Mouse (Mus musculus): ENCODE data around the gene Gm5447.

Gm5447 gene

DNA sequence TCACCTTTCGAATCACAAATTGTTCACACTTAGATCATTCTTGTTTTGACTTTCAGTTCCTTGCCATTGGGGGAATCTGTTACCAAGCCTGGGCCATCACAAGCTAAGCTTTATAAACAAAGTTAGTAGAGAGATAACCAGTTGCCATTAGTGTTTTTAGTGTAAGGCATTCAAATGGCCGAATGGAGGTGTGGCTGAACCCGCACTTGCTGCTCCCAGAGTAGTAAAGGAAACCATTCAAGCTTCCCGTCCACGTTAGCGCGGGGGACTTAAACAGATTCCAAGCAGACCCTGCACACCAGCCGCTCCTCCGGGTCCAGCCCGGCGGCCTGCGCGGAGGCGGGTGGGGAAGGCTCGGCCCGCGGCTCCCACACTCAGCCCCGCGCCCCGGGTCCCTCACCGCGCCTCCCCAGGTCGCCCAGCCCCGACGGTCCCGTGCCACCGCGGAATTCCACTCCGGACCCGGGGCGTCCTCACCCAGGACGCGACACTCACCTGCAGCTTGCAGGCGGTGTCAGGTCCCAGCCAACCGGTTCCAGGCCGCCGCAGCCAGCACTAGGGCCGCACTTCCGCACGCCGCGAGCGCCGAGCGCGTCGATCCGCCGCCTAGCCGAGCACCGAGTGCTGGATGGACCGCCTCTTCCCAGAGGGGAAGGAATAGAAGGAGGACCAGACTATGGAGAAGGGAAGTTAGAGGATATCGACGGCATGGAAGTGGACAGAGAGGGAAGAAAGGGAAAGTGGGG, at the start of gene Gm5447, which contains the start of gene Exoc2:
Gm5447 (plus strand) TSS at position 704 of the 746 bp plus-strand sequence.
Exoc2 (minus strand) TSS at position 593 of the 746 bp plus-strand sequence.
- peak; percentile 81 for DNase-seq (ENCODE audit: low spot score)

DNA sequence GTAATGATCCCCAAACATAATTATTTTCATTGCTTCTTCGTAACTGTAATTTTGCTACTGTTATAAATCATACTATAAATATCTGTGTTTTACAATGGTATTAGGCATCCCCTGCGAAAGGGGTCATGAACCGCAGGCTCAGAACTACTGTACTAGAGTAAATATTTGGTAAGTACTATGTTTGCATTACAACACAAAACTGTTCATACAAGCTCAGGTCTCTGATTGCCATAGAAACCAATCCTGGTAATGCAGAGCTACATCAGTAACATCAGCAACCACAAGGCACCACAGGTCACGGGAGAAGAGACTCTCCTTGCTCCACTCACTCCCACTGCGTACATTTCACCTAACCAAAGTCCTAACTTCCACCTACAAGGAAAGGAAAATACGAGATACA, 49.7 kb upstream of the Gm5447 start:
- no peak for DNase-seq (ENCODE audit: low spot score)

DNA sequence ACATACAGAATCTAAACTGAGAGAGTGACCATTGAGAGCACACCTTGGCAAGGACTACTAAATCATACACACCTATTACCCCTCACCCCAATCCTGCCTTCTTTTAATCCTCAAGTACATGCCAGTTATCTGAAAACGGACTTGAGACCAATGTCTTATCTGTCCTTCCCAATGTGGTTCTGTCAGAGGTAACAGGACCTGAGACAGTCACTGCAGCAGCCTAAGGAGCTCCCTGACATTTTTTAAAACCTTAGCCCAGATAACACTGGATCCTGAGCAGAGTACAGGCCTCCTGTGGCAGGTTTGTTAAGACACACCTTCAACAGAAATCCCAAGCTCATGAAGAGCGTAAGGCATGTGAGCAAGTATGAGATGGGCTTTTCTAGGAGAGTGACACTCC, 44.9 kb upstream of the Gm5447 start:
- DNase-seq (ENCODE audit: low spot score): no peak

DNA sequence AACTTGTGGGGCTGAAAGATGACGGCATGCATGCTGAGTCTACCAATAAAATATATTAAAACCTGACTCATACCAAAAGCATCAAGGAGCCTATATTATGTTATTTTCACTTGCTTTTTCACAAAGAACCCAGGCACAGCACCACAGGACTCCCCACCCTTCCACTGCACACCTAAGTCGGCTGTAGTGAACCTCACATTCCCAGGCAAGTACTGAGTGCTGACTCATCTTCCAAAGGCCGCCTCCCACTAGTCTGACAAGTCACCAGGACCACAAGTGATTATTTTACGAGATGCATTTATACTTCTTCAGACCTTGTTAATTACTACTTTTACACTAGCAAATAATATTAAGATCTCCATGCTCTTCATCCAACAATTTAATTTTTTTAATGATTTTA, 42.4 kb upstream of the Gm5447 start:
- no peak for DNase-seq (ENCODE audit: low spot score)

DNA sequence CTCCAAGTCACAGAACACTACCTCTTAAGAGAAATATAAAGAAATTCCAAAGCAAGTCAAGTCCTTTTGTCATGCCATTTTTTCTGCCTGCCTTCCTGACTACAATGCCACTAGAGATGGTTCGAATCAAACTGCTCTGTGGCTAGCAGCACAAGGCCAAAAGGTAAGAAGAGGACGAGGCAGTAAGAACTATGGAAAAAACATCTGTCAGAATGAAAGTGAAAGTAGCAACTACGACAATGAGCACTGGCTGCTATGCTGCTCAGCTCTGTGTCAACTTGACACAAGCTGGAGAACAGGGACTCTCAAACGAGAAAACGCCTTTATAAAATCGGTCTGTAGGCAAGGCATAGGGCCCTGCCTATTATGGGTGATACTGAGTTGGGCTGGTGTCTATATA, 41.0 kb upstream of the Gm5447 start:
- peak; percentile 30 for DNase-seq (ENCODE audit: low spot score)

DNA sequence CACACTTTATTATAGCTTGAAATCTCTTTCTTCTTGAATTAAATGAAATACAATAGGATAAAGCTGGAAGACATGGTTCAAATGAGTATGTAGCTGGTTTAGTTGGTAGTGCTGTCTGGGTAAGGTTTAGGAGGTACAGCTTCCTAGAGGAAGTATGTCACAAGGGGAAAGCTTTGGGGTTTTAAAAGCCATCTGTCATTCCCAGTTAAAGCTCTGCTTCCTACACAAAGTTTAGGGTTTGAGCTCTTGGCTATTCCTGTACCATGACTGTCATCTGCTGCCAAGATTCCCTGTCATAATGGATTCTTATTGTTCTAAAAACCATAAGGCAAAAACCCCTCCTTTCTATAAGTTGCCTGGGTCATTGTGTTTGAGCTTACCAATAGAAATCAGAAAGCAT, 28.2 kb upstream of the Gm5447 start:
- DNase-seq (ENCODE audit: low spot score): no peak

DNA sequence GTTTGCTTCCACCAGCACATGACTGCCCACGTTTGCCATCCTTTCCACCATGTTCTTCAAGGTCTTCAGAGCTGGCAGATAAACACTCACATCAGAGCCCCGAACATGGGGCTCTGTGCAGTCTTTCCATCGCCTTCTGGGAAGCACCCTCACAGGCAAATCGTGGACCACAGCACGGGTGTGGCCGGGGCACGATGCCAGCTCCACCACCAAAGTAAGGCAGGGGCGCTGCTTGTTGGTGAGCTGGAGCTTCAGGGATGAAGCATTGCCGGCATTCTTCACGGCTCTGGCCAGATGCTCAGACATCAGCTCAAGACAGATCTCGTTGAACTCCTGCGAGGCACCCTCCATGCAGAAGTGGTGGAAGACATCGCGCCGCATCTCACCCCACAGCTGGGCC, 26.9 kb upstream of the Gm5447 start:
- DNase-seq (ENCODE audit: low spot score): no peak

DNA sequence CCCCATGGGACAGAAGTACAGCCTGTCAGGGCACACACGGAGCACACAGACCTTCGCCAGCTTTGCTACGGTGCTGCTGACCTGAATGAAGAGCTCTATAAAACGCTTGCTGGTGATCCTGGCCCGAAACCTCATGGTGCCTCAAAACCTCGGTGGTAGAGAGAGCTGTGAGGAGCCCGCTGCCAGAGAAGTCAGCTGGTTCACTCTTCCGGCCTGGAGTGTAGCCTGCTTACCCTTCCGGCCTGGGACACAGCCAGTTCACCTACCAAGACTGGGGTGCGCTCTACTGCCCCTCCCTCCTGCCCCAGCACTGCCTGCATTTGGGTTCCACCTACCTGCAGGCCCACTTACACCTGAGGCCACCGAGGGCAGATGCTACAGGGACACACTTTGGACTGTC, 26.5 kb upstream of the Gm5447 start, which contains the start of gene Hus1b:
Hus1b (minus strand) TSS at position 220 of the 400 bp plus-strand sequence.
- DNase-seq (ENCODE audit: low spot score): no peak

DNA sequence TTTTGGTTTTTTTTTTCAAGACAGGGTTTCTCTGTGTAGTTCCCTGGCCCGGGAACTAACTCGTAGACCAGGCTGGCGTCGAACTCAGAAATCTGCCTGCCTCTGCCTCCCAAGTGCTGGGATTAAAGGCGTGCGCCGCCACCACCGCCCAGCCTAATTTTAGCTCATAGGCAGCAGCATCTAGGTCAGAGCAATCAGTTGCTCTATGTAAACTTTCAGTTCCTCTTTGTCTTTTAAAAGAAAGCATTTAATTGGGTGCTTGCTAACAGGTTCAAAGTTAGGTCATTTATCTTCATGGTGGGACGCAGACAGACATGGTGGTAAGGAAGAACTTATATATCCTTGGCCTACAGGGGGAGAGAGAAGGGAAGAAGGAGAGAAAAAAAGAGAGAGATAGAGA, 24.8 kb upstream of the Gm5447 start:
- DNase-seq (ENCODE audit: low spot score): no peak

DNA sequence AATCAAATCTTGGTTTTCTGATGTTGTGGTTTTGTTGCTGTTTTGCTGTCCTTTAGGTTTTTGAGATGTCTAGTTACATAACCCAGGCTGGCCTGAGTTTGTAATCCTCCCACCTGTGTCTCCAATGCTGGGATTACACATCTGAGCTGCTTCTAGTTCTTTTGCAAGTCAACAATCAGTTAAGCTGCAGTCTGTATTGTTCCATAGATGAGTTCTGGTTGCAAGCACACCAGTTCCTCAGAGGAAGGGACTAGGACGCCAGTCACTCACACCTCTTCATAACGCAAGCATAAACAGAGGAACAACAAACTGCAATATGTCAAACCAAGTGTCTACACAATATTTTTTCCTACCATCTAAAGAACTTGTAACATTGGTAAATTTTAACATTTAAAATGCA, 22.0 kb upstream of the Gm5447 start:
- DNase-seq (ENCODE audit: low spot score): no peak

DNA sequence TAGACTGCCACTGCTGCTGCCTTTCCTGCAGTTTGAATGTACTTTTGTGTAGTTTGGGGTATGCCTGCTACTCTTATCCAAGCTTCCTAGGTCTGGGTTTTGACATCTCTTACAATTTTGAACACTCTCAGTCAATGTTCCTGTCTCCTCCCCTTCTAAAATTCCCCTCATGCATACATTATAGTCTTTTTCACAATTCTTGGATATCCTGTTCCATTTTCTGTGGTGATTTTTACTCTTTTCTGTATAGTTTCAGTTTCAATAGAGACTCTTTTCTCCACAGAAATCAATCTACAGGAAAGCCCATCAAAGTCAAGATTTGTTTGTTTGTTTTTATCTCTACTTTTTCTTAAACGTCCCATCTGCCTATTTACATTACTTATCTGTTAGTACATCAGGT, 20.4 kb upstream of the Gm5447 start:
- DNase-seq (ENCODE audit: low spot score): no peak

DNA sequence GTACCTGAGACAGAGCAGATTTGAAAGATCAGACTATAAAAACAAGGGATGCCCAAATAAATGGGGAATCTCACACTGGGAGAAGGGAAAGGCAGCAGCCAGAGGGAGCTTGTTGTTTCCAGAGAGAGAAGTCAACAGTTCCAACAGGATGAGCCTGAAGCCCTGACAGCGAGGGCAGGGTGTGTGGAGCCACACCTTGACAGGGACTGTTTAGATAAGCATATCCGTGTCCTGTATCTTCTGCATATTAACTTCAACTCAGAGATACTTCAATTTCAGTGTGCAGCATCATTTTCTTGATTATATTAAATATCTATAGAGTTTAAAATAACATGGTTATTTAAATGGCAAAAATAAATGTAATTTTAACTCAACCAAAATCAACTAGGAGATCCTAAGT, 13.3 kb upstream of the Gm5447 start:
- DNase-seq (ENCODE audit: low spot score): no peak

DNA sequence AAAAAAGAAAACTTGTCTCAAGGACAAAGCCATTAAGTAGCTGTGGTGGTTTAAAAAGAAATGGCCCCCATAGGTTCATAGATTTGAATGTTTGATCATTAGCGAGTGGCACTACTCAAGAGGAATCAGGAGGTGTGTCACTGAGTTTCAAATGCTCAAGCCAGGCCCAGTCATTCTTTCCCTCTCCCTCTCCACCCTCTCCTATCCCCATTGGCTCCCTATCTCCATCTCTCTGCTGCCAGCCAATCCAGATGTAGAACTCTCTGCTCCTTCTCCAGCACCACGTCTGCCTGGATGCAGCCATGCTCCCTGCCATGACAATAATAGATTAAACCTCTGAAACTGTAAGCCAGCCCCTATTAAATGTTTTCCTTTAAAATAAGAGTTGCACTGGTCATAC, 12.1 kb upstream of the Gm5447 start:
- no peak for DNase-seq (ENCODE audit: low spot score)

DNA sequence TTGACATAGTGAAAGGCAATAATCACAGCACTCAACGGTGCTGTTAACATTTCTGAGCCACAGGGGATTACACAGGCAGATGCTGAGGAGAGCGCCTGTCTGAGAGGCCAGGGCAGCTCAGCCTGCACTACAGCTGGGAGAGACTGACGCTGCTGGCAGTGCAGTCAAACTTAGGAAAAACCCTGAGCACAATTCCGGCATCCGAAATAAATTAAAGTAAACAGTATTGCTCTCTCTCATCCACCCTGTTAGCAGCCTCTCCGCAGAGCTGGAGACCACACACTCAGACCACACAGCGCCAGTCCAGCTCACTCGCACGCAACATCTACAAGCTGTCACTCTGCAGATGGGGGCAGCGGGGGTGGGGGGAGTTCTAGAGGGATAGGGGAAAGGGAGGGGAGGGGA, 7.5 kb upstream of the Gm5447 start:
- no peak for DNase-seq (ENCODE audit: low spot score)

DNA sequence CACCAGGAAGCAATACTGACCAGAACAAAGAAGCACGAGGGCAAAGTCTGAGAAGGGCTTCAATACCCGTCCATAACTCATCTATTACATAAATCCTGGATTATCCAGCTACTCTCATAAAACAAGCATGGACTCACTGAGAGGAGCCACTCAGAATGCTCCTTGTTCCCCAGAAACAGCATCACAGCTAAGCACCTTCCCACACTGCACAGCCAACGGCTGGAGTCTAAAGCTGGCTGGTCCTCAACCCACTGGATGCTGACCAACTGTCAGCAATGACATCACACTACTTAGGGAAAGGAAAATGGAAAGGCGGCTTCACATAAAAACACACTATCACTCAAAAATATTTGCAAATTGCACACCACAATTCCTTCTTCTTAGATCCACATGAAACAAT, 5.7 kb upstream of the Gm5447 start:
- peak; percentile 7 for DNase-seq (ENCODE audit: low spot score)

DNA sequence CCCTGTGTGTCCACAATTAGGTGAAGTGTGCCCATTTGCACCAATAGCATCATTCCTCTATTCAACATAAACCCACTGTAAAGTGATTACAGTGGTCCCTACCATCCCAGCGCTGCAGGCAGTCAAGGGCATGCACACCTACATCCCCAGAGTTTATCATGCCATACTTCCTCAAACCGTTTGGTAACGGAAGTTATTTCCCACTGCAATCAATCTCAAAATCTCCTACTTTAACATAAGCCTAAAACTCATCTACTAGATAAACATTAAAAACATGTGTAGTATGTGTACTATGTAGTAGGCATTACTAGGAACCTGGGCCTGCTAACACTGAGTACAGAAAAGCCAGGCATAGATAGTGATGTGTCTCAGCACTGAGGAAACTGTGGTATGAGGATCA, 3.0 kb upstream of the Gm5447 start:
- no peak for DNase-seq (ENCODE audit: low spot score)

DNA sequence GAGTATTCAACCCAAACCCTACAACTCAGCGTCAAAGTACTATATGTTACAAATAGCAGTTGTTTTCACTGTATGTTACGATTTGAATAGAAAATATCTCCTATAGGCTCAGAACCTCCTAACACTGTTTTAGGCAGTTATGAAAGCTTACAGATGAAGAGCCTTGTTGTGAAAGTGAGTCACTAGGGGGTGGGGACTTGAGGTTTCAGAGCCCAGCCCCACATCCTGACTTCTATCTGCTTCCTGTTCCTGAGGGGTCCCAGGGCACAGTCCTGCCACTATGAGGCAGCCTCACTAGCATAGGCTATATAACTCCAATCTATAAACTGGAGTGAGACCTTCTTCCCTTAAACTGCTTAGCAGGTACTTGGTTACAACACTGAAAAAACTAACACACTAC, 1.9 kb upstream of the Gm5447 start:
- DNase-seq (ENCODE audit: low spot score): peak; percentile 10

DNA sequence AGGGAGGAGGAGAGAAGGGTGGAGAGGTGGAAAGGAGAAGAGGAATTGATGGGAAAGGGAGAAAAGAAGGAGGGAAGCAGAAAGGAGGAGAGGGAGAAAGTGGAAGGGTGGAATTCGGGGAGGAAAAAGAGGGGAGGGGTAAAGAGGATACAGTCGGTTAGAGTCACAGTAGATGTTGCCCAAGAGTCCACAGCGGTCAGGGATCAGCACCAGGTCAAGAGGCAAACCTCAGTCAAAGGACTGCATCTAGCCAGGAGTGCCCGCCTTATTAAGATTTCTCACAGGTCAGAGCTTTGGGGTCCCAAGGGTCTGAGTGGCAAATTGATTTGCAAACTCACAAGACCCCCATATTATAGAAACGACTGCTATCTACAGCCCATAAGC, 235 bp downstream of the Gm5447 start:
- no peak for DNase-seq (ENCODE audit: low spot score)

DNA sequence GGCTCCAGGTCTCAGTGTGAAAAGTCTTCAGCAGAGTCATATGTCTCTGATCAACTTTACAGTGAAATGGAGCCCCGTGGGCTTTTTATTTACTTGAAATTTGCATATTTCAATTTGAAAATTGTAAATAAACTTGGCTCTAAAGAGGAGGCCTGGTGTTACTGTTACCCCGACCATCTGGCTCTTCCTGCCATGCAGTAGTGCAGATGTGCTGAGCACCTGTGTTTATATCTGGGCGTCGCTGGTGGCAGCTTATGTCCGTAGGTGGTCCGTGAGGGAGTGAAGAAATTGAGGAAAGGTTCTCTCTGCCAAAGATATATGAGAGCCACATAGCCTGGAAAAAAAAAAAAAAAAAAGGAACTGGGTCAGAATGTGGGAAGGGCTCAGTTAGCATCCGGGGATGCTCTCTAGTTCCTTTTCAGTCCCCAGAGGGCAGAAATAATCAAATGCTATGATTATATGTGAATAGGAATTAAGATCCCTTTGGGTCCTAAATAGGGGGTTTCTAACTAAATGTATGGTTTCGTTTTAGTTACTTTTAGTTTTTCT, 2.6 kb downstream of the Gm5447 start:
- DNase-seq (ENCODE audit: low spot score): no peak

DNA sequence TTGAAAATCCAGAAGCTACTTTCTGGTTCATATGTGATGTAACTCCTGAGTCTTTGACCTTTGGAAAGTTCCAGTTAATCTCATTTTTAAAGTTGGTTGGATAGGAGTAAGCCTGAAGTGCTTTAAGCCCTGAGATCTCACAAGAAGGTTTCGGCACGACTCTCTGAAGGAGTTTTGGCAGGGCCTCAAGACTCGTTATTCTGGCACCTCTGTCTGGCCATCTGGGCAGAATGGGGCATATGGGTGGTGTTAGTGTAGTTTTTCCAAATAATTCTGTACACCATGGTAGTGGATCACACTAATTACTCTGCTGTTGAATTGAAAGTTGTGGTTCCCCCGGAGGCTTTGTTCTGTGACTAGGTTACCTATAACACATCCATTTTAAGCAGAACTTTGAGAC, 4.2 kb downstream of the Gm5447 start:
- DNase-seq (ENCODE audit: low spot score): no peak

DNA sequence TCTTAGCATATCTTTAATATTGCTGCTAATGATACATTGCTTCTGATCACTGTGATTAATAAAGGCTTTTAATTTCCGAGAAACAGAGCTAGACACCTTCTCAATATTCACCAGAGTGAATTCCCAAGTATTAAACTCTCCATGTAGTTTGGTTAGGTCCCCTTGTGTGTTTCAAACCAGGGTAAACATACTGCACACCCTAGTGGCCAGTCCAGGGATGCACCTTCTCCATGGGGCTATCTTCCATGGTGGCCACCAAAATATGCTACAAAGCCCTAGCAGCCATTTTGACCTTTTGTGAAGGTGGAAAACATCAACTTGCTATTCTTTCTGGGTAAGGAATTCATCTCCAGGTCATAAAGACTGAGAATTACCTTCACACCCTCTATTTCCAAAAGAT, 7.7 kb downstream of the Gm5447 start:
- DNase-seq (ENCODE audit: low spot score): peak; percentile 58

DNA sequence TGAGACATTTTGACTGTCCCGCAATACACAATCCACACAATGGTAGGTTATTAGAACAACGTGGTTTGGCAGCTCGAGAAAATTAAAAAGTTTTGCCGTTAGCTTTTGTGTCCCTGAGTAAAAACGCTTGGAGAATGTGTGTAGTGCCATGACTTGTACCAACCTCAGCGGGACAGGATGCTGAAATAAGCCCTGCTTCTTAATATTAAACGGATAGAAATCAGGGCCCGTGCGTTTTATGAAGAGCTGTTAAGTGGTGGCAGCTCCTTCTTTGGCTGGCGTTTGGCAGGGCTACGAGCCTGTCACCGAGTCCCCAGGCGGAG, 11.2 kb downstream of the Gm5447 start:
- DNase-seq (ENCODE audit: low spot score): no peak

DNA sequence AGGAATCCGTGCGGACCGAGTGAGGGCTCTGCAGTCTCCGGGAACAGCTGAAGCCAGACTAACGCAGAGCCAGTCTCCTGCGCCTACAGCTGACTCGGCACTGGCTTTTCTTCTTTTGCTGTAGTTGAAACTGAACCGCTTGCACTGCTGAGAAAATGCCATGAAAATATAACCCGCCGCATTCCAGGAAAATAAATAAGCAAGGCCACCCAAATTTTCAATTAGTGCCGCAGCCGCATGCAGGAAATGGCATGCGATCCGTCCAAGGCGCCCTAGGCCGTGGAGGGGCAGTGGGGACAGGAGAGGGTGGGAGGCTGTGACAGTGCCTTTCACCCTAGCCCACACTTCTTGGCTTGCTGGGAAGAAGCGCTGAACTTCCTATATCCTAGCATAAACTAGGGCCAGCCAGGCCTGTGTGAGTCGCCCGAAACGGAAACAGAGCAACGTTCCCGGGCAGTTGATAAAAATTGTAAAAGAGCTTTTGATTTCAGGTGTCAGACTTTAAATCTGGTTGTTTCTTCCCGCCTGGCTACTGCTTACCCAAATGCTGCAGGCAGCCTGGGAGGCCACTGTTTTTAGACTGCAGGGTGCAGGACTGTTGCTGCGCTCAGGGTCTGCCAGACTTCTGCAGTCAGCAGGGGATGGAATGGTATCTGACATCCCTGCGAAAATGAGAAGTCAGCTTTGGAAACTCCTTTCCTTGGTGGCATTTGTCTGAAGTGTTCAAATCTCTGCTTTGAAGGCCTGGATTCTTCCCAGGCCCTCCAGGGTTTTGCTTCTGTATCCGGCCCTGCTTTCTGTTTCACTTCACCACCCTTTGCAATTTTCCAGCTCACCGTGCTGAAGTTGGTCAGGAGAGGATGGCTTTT, 11.8 kb downstream of the Gm5447 start:
- no peak for DNase-seq (ENCODE audit: low spot score)
